Mouse (Mus musculus): ENCODE measurements at regions not wholly inside any gene's neighbourhood (a gene's known extent, or its start where the extent isn't known, plus 50 kb on each side); places are given as distances from the start of the nearest gene placed in this dataset.
"Not testable (repeated sequence)": the region's sequence is repeated elsewhere in the genome, so short reads cannot be mapped to it uniquely, and the experiment has no call there.

DNA sequence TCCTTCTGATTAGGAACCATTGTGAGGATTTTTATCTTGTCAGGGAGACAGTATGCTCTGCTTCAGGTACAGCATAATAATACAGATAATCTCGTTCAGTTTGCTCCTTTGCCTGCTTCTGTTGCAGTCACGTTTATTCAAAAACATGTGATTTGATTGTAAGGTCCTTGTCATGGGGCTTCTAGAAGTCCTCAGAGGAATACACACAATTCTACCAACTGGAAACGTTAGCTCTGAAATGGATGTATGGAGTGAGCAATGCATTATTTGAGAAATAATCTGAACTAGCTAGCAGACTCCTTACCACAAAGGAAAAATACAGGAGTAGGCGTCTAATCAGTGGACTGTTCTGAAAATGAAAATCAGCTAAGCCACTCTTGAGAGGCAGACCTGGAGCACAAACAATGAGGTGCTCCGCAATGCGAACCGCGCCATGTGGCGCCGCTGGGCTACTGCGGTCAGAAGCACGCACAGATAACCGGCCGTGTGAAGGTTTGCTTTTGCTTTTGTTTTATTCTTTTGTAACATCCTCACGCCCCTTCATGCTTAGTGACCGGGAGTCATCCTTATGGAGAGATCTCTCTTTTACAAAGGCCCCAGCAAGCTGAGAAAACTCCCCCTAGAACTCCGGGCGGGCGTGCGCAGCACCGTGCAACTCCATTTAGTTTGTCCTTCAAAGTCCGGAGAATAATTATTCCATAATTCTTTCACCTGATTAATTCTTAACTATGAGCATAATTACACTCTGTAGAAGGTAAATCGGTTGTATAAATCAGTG lies 419.7 kb downstream of the Nova1 start:
- peak; percentile 33 to 37 for DNase-seq (ENCODE audit: low spot score in 2 of 2)

DNA sequence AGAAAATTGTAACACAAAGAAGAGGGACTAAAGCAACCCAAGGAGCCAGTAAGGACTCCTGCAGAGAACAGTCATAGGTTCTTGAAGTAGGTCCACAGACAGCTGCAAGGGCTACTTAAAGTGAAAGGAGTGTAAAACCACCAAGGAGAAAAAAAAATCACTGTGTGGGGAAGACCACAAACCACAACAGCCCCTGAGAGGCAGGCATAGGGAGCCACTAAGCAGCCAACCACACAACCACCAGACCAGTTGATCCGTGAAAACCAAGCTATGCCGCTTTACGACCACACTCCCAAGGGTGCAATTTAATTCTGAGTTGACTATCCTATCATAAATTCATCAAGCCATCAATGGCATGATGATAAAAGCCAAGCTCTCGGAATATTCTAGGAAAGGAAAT lies 423.5 kb downstream of the Nova1 start:
- no peak for DNase-seq (ENCODE audit: low spot score in 2 of 2)

DNA sequence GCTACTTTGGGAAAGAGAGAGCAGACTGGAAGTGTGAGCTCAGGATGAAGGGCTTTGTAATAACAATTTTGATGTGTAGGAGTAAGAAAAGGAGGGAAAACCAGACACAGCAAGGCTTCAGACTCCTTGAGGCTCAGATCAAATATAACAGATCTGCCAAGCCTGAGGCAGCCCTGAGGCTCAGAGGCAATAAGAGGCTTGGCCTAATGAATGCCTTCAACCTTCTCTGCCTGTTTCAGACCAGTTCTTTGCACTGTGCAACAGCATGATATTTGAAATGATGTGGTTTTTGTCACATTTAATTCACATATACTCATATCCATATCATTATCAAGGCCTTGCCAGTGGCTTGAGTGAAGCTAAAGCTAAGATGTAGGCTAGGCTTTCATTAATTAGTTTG lies 425.0 kb downstream of the Nova1 start:
- DNase-seq (ENCODE audit: low spot score in 2 of 2), result no peak

DNA sequence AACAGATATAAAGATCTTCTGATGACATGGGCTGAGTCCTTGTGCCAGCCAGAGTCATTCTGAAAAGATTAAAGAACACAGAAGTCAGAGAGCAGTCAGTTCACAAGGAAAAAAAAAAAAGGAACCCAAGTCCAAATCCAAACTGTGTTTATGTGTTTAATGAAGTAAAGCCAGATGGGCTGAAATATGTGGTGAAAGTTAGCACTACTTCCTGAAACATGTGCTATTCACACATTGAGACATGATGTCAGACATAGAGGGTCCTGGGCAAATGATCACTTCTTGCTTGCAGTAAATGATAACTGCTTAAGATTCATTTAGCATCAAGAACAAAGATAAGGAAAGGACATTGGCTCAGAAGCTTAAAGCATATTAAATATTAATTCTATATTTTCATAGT lies 439.8 kb downstream of the Nova1 start:
- DNase-seq (ENCODE audit: low spot score in 2 of 2), result no peak

- DNase-seq (ENCODE audit: low spot score in 2 of 2), result peak; percentile 56 to 73
These were observed 447.0 kb downstream of the Nova1 start for GRCm38 (mm10) chr12:46371747-46372146.

DNA sequence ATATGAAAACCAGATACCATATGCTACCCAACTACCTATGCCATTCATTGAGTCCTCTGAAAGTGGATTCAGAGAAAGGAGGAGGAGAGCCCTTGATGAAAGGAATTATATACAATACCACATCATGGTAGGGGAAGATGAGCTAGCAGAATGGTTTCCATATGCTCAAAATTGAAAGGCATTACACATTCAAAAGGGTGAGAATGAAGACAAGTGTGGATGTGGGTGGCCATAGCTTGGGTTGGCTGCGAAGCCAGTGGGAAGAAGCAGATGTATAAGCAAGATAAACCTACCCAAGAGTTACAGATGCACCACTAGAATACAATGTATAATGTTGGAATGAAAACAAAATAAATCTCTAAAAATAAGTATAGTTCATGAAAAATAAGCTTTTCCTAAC lies 485.4 kb downstream of the Nova1 start:
- no peak for DNase-seq (ENCODE audit: low spot score in 2 of 2)

GRCm38 (mm10) chr12:46327865-46328264 lies 490.9 kb downstream of the Nova1 start:
- DNase-seq (ENCODE audit: low spot score in 2 of 2), result no peak

DNA sequence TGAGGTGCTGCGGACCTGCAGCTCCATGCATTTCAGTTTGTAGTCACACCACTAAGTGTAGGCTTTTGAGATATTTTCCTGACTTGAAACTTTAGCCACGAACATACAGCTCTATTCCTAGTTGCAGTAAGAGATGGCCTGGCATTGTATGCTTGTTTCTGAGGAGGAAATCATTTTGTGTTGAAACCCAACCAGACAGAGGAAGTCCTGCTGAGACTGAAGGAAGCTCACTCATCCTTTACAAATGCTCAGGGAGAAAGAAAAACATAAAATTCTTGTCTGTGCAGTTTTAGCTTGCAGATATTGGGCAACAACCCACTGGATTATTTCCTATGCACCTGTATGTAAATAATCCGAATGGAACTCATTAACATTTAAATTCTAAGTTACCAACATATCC lies 495.5 kb downstream of the Nova1 start:
- DNase-seq (ENCODE audit: low spot score in 2 of 2), result no peak

DNA sequence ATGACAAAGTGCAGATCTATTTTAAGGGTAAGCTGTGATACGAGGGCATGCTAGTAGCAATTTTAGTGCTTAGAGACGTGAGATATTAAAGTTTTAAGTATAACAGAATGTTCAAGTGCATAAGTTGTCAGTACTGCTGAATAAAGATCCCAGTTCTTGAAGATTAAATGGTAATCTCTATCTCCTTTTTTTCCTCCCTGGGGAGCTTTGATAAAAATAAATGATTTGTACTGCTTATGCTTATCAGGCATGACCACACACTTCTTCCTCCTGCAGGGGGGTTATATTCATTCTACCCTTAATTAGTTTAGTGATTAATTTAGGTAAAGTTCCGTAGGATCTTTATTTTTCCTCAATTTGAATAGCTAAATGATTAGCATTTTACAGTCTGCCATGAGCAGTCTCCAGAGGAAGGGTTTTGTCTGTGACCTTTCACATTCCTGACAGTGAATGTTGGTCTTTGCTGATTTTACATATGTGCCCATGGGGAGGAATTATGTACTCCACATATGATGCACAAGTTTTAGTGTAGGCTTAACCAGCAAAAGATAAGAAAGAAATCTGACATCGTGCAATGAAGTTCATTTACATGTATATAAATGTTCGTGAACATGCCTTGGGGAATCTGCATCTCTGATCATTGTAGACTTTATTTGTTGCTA lies 515.5 kb downstream of the Nova1 start:
- DNase-seq (ENCODE audit: low spot score in 2 of 2), result no peak

DNA sequence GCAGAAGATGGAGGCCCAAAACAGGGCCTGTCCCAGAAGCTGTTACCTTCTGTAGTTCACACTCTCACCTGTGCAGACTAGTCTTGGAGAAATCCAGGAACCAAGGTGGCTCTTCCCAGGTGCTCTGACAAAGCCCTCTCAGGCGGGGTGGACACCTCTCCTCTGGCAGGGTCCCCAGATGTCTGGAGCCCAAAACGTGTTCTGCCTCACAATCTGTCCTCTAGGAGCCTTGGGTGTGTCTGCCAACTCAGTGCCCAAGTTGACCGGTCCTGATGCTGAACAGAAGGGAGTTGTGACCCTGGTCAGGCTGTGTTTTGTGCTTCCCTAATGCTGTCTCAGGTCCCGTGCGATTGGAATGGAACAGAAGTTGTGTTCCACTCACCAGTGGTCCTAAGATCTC lies 519.8 kb downstream of the Nova1 start:
- DNase-seq (ENCODE audit: low spot score in 2 of 2), result no peak

DNA sequence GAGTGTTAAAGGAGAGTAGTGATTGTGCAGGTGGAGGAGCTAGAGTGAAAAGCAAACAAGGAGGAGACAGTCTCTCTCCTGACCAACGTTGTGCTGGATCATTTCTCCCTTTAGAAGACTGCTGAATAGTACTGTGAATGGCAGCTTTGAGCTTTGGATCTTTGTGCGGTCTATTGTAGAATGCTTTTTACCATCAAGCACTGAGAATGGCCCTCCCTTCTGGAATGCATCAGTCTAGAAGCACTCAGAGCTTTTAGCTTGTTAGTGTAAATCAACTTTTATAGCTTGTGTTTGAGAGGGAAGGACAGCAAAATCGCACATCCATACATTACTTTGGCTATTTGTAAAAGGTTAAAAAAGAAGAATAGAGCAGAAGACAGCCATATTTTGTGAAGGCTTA lies 534.2 kb downstream of the Nova1 start:
- no peak for DNase-seq (ENCODE audit: low spot score in 2 of 2)

- peak; percentile 23 to 29 for DNase-seq (ENCODE audit: low spot score in 2 of 2)
These were observed 570.2 kb downstream of the Nova1 start for GRCm38 (mm10) chr12:46248402-46249018.

DNA sequence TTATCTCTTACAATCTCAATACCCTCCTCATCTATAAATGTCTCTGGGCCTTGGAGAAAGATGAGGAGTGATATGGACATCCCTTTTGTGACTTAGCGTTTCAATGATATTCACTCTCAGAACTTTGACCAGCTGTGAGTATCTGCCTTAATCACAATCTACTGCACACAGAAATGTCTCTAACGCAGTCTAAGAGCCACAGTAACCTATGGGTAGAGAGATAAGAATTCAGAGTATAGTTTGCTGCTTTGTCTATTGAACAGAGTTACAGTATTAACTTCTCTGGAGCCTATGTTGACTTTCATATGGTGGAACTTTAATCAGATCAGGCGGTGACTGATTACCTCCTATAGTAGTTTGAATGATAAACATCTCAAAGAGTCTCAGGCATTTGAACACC lies 573.8 kb downstream of the Nova1 start:
- no peak for DNase-seq (ENCODE audit: low spot score in 2 of 2)

- DNase-seq (ENCODE audit: low spot score in 2 of 2), result no peak
These were observed 586.4 kb downstream of the Nova1 start for GRCm38 (mm10) chr12:46232359-46232758.

DNA sequence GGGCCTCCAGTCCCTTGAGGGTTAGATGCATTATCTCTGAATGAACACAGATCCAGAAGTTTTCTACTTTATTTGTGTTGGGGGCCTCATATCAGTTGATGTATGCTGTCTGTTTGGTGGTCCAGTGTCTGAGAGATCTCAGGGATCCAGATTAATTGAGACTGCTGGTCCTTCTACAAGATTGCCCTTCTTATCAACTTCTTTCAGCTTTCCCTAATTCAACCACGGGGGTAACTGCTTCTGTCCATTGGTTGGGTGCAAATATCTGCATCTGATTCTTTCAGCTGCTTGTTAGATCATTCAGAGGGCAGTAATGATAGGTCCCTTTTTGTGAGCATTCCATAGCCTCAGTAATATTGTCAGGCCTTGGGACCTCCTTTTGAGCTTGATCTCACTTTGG lies 603.4 kb downstream of the Nova1 start:
- not testable (repeated sequence) for DNase-seq (ENCODE audit: low spot score in 2 of 2)

DNA sequence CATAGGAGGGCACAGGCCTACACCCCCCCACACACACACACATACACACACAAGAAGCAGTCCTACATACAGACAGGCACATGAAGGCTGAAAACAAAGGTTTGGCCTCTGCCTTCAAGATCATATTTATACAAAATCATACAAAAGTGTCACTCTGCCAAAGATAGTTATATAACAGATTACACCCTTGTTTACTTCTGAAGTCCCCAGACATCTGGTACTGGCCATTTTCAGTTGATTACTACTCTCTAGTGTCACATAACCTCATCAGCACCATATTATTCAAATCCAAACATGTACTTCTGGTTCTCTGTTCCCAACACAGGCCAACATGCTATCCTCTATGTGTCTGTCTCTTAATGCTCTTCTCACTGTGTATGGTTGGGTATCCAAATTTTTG lies 619.7 kb downstream of the Nova1 start:
- DNase-seq (ENCODE audit: low spot score in 2 of 2), result no peak

DNA sequence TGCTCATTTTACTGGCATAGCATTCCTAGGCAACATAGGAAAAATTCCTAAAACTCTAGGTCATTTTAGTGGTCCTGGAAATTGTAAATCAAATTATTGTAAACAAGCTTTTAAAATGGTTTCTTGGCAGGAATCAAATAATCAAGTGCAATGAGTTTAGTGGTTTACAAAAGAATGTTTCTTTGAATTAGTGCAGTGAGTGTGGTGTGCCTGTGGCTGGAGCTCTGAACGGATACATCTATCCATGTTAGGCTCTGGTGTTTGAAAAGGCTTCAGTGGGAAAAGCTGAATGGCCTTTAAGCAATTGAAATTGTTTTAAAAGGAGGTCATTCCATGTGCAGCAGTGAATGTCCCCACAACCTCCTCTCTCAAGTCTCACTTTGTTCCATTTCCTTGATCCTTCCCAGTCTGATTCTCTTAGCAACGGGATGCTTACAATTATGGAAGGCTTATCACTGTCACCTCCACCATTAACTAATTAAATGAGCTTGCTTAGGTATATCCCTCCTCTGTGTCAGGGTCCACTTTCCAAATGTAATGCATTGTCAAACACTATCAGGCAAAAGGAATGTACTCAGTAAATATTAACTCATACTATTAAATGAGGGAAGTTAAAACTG lies 621.1 kb downstream of the Nova1 start:
- DNase-seq (ENCODE audit: low spot score in 2 of 2), result no peak

DNA sequence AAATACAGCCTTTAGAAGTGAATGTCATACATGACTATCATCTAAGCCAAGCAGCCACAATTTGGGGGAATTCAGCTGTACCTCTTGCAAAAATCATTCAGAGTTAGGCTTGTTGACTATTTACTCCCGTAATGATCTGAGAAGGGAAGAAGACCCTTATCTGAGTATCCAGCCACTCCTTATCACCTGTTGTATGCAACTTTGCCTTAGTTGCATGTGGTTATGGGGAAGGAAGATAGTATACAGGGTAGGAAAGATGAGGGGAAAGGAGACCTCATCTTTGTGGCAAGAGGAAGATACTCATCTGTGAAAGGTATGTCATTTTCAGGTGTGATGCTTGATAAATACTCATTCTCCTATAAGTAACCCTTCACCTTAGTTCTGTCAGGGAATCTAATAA lies 624.6 kb downstream of the Nova1 start:
- no peak for DNase-seq (ENCODE audit: low spot score in 2 of 2)

All from right cerebral cortex, postnatal 10 days (tissue).